Mouse (Mus musculus): ENCODE data around the gene Dgkz. TPM values are rescaled to one million over a fixed set of nuclear protein-coding genes. Genes with fewer than 3 reads are reported as not detected.
A peak's percentile ranks its signal among the peaks of the same experiment; 100 is the strongest.

Gene Dgkz
- total RNA-seq, 2 experiments from 2014 or later: 32.3 to 34.8 TPM

GRCm38 (mm10) chr2:91939303-91939935 lies 36.2 kb downstream of the Dgkz start:
- DNase-seq: no peak

GRCm38 (mm10) chr2:91936154-91936553 lies 39.5 kb downstream of the Dgkz start:
- DNase-seq: peak; percentile 5

- DNase-seq: no peak
Measured at GRCm38 (mm10) chr2:91934826-91935525, 40.7 kb downstream of the Dgkz start.

GRCm38 (mm10) chr2:91934016-91934415 lies 41.6 kb downstream of the Dgkz start:
- no peak for DNase-seq

GRCm38 (mm10) chr2:91933471-91933870 lies 42.2 kb downstream of the Dgkz start:
- no peak for DNase-seq

- DNase-seq: no peak
Measured at GRCm38 (mm10) chr2:91932737-91933350, 42.8 kb downstream of the Dgkz start.

- no peak for DNase-seq
Measured at GRCm38 (mm10) chr2:91932160-91932711, 43.4 kb downstream of the Dgkz start, which contains the start of gene Mdk. Mdk (minus strand) TSS chr2:91932297.

GRCm38 (mm10) chr2:91931328-91932159 lies 44.1 kb downstream of the Dgkz start:
- no peak for DNase-seq

GRCm38 (mm10) chr2:91930761-91931291 lies 44.8 kb downstream of the Dgkz start:
- no peak for DNase-seq

GRCm38 (mm10) chr2:91929936-91930335 lies 45.7 kb downstream of the Dgkz start:
- no peak for DNase-seq

GRCm38 (mm10) chr2:91929455-91929854 lies 46.2 kb downstream of the Dgkz start:
- no peak for DNase-seq

- no peak for DNase-seq
Measured at GRCm38 (mm10) chr2:91928534-91929350, 46.9 kb downstream of the Dgkz start.

GRCm38 (mm10) chr2:91927826-91928533 lies 47.7 kb downstream of the Dgkz start:
- peak; percentile 57 for DNase-seq

- DNase-seq: no peak
Measured at GRCm38 (mm10) chr2:91926949-91927348, 48.7 kb downstream of the Dgkz start, which contains the start of gene Chrm4. Chrm4 (plus strand) TSS chr2:91927249.

GRCm38 (mm10) chr2:91925442-91925841 lies 50.2 kb downstream of the Dgkz start:
- no peak for DNase-seq

- DNase-seq: no peak
Measured at GRCm38 (mm10) chr2:91924726-91925125, 50.9 kb downstream of the Dgkz start.

GRCm38 (mm10) chr2:91923415-91924337 lies 52.0 kb downstream of the Dgkz start:
- peak; percentile 38 for DNase-seq

- DNase-seq: no peak
Measured at GRCm38 (mm10) chr2:91922586-91923414, 52.9 kb downstream of the Dgkz start.

Data from gastrocnemius, postnatal 25 days (tissue).